Mouse (Mus musculus): Measurements from ENCODE around the gene Tas2r109. TPM values are rescaled to one million over a fixed set of nuclear protein-coding genes. Genes with fewer than 3 reads are reported as not detected.
"Not testable (repeated sequence)": the region's sequence is repeated elsewhere in the genome, so short reads cannot be mapped to it uniquely, and the experiment has no call there.

Tas2r109 gene
- total RNA-seq (2014; rRNA removed) (not detected in 2 replicates), polyA plus RNA-seq (2015; fragmentation: Nextera tagmentation; extraction: Ambion mirVana) (not detected in 2 replicates)

GRCm38 (mm10) chr6:132980865-132981264, at the start of gene Tas2r109:
Gene Tas2r109, minus strand, starts transcription at chr6:132980965.
- Histone ChIP-seq H3K27me3 (ENCODE audit: insufficient read depth, low read length) (no peaks in the 10 kb centered on the region), H3K9ac (replicated peaks; ENCODE audit: low read length) (no peak within 1 kb of the TSS), H3K4me1 (ENCODE audit: insufficient read depth, low read length) (no peaks in the 10 kb centered on the region), H3K4me3 (ENCODE audit: low read length) (no peak within 1 kb of the TSS), H3K9me3 (ENCODE audit: low read length) (no peaks in the 10 kb centered on the region), H3K4me2 (ENCODE audit: low read depth, low read length) (no peak within 1 kb of the TSS), H3K36me3 (ENCODE audit: insufficient read depth, low read length) (no peaks in the 10 kb centered on the region), H3K27ac (no peak within 1 kb of the TSS)
- no peak for DNase-seq (ENCODE audit: low spot score)
- no peak for ATAC-seq
- 75% methylated on average over 2 of the region's 2 CpGs for WGBS
- TF ChIP-seq CTCF (IDR thresholded peaks at IDR 0.05; ENCODE audit: low read depth): no peak

DNA sequence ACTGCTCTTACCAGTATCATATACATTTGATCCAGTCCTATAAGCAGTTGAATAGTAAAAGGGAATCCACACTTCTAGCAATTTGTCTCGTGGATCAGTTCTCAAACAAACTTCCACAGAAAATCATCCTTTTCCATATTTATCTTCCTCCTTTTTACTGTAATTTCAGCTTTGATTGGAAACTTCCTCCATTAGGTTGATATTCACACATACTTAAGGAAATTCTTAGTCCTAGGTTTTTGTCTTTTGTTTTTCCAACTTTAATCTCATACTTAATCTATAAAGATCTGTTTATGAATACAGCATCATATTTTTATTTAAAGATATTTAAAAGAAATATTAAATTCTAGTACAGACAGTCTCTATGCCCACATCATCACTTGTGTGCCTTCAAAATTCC, 22.9 kb downstream of the Tas2r109 start, which contains the start of gene Tas2r131:
Gene Tas2r131 (minus strand): TSS at position 101 of the 400 bp plus-strand sequence.
- WGBS: 57% methylated on average over 1 of the region's 1 CpGs
- H3K4me3 ChIP-seq (ENCODE audit: low read length): no peak within 1 kb of the TSS
- TF ChIP-seq CTCF (IDR thresholded peaks at IDR 0.05; ENCODE audit: low read depth): no peak
- ATAC-seq (no peak), DNase-seq (ENCODE audit: low spot score) (no peak)
- no peak within 1 kb of the TSS for H3K27ac ChIP-seq
- H3K36me3 ChIP-seq (ENCODE audit: insufficient read depth, low read length): no peaks in the 10 kb centered on the region
- H3K9me3 ChIP-seq (ENCODE audit: low read length): no peaks in the 10 kb centered on the region
- no peak within 1 kb of the TSS for H3K4me2 ChIP-seq (ENCODE audit: low read depth, low read length)
- no peaks in the 10 kb centered on the region for H3K27me3 ChIP-seq (ENCODE audit: insufficient read depth, low read length)
- no peaks in the 10 kb centered on the region for H3K4me1 ChIP-seq (ENCODE audit: insufficient read depth, low read length)
- H3K9ac ChIP-seq (replicated peaks; ENCODE audit: low read length): no peak within 1 kb of the TSS

DNA sequence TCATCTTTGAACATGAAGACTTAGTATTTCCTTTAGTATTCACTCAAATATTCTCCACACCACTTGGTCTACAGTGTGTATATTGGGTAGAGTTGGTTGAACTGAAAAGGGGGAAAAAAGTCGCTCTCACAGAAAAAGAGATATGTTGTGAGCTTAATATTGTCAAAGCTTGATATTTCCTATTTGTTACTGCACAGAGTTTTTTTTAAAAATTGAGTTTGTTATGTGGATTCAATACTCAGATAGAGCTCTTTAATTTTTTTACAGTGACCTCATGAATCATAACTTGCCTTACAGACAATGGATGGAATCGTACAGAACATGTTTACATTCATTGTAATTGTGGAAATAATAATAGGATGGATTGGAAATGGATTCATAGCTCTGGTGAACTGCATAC, 30.0 kb downstream of the Tas2r109 start, which contains the start of gene Tas2r129:
Gene Tas2r129 (plus strand): TSS at position 301 of the 400 bp plus-strand sequence.
- Histone ChIP-seq H3K27me3 (ENCODE audit: insufficient read depth, low read length) (no peaks in the 10 kb centered on the region), H3K9ac (replicated peaks; ENCODE audit: low read length) (no peak within 1 kb of the TSS), H3K27ac (no peak within 1 kb of the TSS), H3K4me3 (ENCODE audit: low read length) (no peak within 1 kb of the TSS), H3K36me3 (ENCODE audit: insufficient read depth, low read length) (no peaks in the 10 kb centered on the region), H3K4me1 (ENCODE audit: insufficient read depth, low read length) (no peaks in the 10 kb centered on the region), H3K4me2 (ENCODE audit: low read depth, low read length) (no peak within 1 kb of the TSS), H3K9me3 (ENCODE audit: low read length) (no peaks in the 10 kb centered on the region)
- WGBS: 88% methylated on average over 2 of the region's 2 CpGs
- no peak for TF ChIP-seq CTCF (IDR thresholded peaks at IDR 0.05; ENCODE audit: low read depth)
- no peak for ATAC-seq
- DNase-seq (ENCODE audit: low spot score): no peak

DNA sequence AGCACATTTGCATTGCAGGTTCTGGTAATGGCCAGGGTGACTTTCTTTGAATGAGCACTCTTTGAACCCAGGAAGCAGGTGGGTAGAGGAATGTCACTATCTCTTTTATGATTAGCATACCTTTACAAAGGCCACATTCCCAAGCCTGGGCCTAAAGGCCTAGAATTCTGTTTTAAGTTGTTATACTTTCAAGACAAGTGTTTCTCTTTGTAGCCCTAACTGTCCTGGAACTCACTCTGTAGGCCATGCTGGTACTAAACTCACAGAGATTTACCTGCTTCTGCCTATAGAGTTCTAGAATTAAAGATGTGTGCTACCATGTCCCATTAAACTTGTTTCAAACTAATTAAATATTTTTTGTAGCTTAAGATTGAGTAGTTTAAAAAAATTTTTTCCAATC, 39.4 kb downstream of the Tas2r109 start:
- not testable (repeated sequence) for DNase-seq (ENCODE audit: low spot score); H3K9me3 ChIP-seq (ENCODE audit: low read length); H3K36me3 ChIP-seq (ENCODE audit: insufficient read depth, low read length); H3K4me3 ChIP-seq (ENCODE audit: low read length); ATAC-seq; H3K27ac ChIP-seq; H3K4me1 ChIP-seq (ENCODE audit: insufficient read depth, low read length); H3K4me2 ChIP-seq (ENCODE audit: low read depth, low read length); H3K27me3 ChIP-seq (ENCODE audit: insufficient read depth, low read length); H3K9ac ChIP-seq (replicated peaks; ENCODE audit: low read length)

Other genes starting within 250 kb of the Tas2r109 start
- gene Tas2r115, start 242.9 kb downstream of the Tas2r109 start, total RNA-seq (2014; rRNA removed): not detected in 2 replicates
- gene Tas2r115, start 242.9 kb downstream of the Tas2r109 start, polyA plus RNA-seq (2015; fragmentation: Nextera tagmentation; extraction: Ambion mirVana): not detected in 2 replicates
- gene Tas2r124, start 226.2 kb downstream of the Tas2r109 start, total RNA-seq (2014; rRNA removed): not detected in 2 replicates
- gene Tas2r124, start 226.2 kb downstream of the Tas2r109 start, polyA plus RNA-seq (2015; fragmentation: Nextera tagmentation; extraction: Ambion mirVana): not detected in 2 replicates
- gene Tas2r102, start 218.8 kb downstream of the Tas2r109 start, total RNA-seq (2014; rRNA removed): not detected in 2 replicates
- gene Tas2r102, start 218.8 kb downstream of the Tas2r109 start, polyA plus RNA-seq (2015; fragmentation: Nextera tagmentation; extraction: Ambion mirVana): not detected in 2 replicates
- not detected in 2 replicates for gene Tas2r136, start 202.8 kb downstream of the Tas2r109 start, total RNA-seq (2014; rRNA removed)
- gene Tas2r136, start 202.8 kb downstream of the Tas2r109 start, polyA plus RNA-seq (2015; fragmentation: Nextera tagmentation; extraction: Ambion mirVana): not detected in 2 replicates
- gene Tas2r117, start 178.1 kb downstream of the Tas2r109 start, total RNA-seq (2014; rRNA removed): not detected in 2 replicates
- gene Tas2r117, start 178.1 kb downstream of the Tas2r109 start, polyA plus RNA-seq (2015; fragmentation: Nextera tagmentation; extraction: Ambion mirVana): not detected in 2 replicates
- gene Tas2r123, start 133.8 kb downstream of the Tas2r109 start, total RNA-seq (2014; rRNA removed): not detected in 2 replicates
- gene Tas2r123, start 133.8 kb downstream of the Tas2r109 start, polyA plus RNA-seq (2015; fragmentation: Nextera tagmentation; extraction: Ambion mirVana): not detected in 2 replicates
- gene Tas2r116, start 125.5 kb downstream of the Tas2r109 start, total RNA-seq (2014; rRNA removed): not detected in 2 replicates
- gene Tas2r116, start 125.5 kb downstream of the Tas2r109 start, polyA plus RNA-seq (2015; fragmentation: Nextera tagmentation; extraction: Ambion mirVana): not detected in 2 replicates
- gene Tas2r110, start 113.0 kb downstream of the Tas2r109 start, total RNA-seq (2014; rRNA removed): not detected in 2 replicates
- not detected in 2 replicates for gene Tas2r110, start 113.0 kb downstream of the Tas2r109 start, polyA plus RNA-seq (2015; fragmentation: Nextera tagmentation; extraction: Ambion mirVana)
- not detected in 2 replicates for gene Tas2r113, start 88.0 kb downstream of the Tas2r109 start, total RNA-seq (2014; rRNA removed)
- gene Tas2r113, start 88.0 kb downstream of the Tas2r109 start, polyA plus RNA-seq (2015; fragmentation: Nextera tagmentation; extraction: Ambion mirVana): not detected in 2 replicates
- not detected in 2 replicates for gene Tas2r125, start 71.3 kb downstream of the Tas2r109 start, total RNA-seq (2014; rRNA removed)
- gene Tas2r125, start 71.3 kb downstream of the Tas2r109 start, polyA plus RNA-seq (2015; fragmentation: Nextera tagmentation; extraction: Ambion mirVana): not detected in 2 replicates
- not detected in 2 replicates for gene Tas2r129, start 29.9 kb downstream of the Tas2r109 start, total RNA-seq (2014; rRNA removed)
- not detected in 2 replicates for gene Tas2r129, start 29.9 kb downstream of the Tas2r109 start, polyA plus RNA-seq (2015; fragmentation: Nextera tagmentation; extraction: Ambion mirVana)
- not detected in 2 replicates for gene Tas2r131, start 23.0 kb downstream of the Tas2r109 start, total RNA-seq (2014; rRNA removed)
- not detected in 2 replicates for gene Tas2r131, start 23.0 kb downstream of the Tas2r109 start, polyA plus RNA-seq (2015; fragmentation: Nextera tagmentation; extraction: Ambion mirVana)
- gene Tas2r103, start 56.1 kb upstream of the Tas2r109 start, total RNA-seq (2014; rRNA removed): not detected in 2 replicates
- gene Tas2r103, start 56.1 kb upstream of the Tas2r109 start, polyA plus RNA-seq (2015; fragmentation: Nextera tagmentation; extraction: Ambion mirVana): not detected in 2 replicates
- gene Tas2r140, start 74.9 kb upstream of the Tas2r109 start, total RNA-seq (2014; rRNA removed): not detected in 2 replicates
- gene Tas2r140, start 74.9 kb upstream of the Tas2r109 start, polyA plus RNA-seq (2015; fragmentation: Nextera tagmentation; extraction: Ambion mirVana): not detected in 2 replicates
- 104 and 214 TPM in 2 replicates for gene Smim10l1, start 123.9 kb upstream of the Tas2r109 start, total RNA-seq (2014; rRNA removed)
- 129 and 148 TPM in 2 replicates for gene Smim10l1, start 123.9 kb upstream of the Tas2r109 start, polyA plus RNA-seq (2015; fragmentation: Nextera tagmentation; extraction: Ambion mirVana)

Data from hindbrain, postnatal 0 days (tissue).